Mouse (Mus musculus) lung, postnatal 0 days (tissue): ENCODE data around the gene Rimkla. TPM values are rescaled to one million over a fixed set of nuclear protein-coding genes. Genes with fewer than 3 reads are reported as not detected.

Experiments
- ATAC-seq: fragments of 200-750 bp; cut with Nextera tagmentation; 2 replicates; pipeline ENCODE4 v1.8.0; 2017; ENCODE audit warnings: moderate library complexity
- DNase-seq: peaks from one replicate; pipeline ENCODE4 v3.0.0-alpha.2; 2016; ENCODE audit warnings: low spot score
- H3K27ac ChIP-seq: fragments of 300-500 bp; sonication (generic); 2 replicates; pipeline ENCODE4 v1.5.1; 2014; ENCODE audit warnings: antibody characterized with exemption, mild to moderate bottlenecking, low read length, mixed read lengths
- H3K27me3 ChIP-seq: fragments of 300-500 bp; sonication (generic); replicated peaks from 2 replicates; pipeline ENCODE4 v1.6.1; 2014; ENCODE audit warnings: low read length, mixed read lengths; ENCODE audit not compliant: insufficient read depth
- H3K36me3 ChIP-seq: fragments of 300-500 bp; sonication (generic); 2 replicates; pipeline ENCODE4 v1.6.1; 2014; ENCODE audit warnings: low read length, mixed read lengths; ENCODE audit not compliant: insufficient read depth
- H3K4me1 ChIP-seq: fragments of 300-500 bp; sonication (generic); 2 replicates; pipeline ENCODE4 v1.6.1; 2014; ENCODE audit warnings: antibody characterized with exemption, low read depth, low read length, mixed read lengths; ENCODE audit not compliant: insufficient read depth
- H3K4me2 ChIP-seq: fragments of 300-500 bp; sonication (generic); replicated peaks from 2 replicates; pipeline ENCODE4 v1.6.1; 2014; ENCODE audit warnings: low read depth, mild to moderate bottlenecking, low read length, moderate library complexity, mixed read lengths
- H3K4me3 ChIP-seq: fragments of 300-500 bp; sonication (generic); 2 replicates; pipeline ENCODE4 v1.5.1; 2014; ENCODE audit warnings: low read depth, low read length
- H3K9ac ChIP-seq: fragments of 300-500 bp; sonication (generic); replicated peaks from 2 replicates; pipeline ENCODE4 v1.6.1; 2014; ENCODE audit warnings: low read depth, mild to moderate bottlenecking
- H3K9me3 ChIP-seq: fragments of 300-500 bp; sonication (generic); 2 replicates; pipeline ENCODE4 v1.6.1; 2016; ENCODE audit warnings: low read length, mixed read lengths
- CTCF ChIP-seq: IDR thresholded peaks from 2 replicates; pipeline ENCODE4 v1.5.1; 2016; ENCODE audit warnings: antibody characterized with exemption, mild to moderate bottlenecking
- EP300 ChIP-seq: IDR thresholded peaks from 2 replicates; pipeline ENCODE4 v1.6.1; 2016; ENCODE audit warnings: antibody characterized with exemption, mild to moderate bottlenecking, control low read depth
- WGBS: fragments of 180-500 bp; shearing (Covaris S2); extraction: QIAGEN DNeasy Blood & Tissue Kit; methylation state at CpG from one replicate; pipeline ENCODE4 v1.1.7; 2014; 5-methylcytosine and 5-hydroxymethylcytosine counted together
- polyA plus RNA-seq: library from polyadenylated mRNA; unstranded; fragments of >200 nt; fragmentation: Nextera tagmentation; extraction: Ambion mirVana; gene quantifications from 2 replicates; pipeline ENCODE4 v1.2.1, GENCODE M21; 2015

Gene Rimkla
- polyA plus RNA-seq, 1 experiment from 2014 or later: 0.30 TPM

DNA sequence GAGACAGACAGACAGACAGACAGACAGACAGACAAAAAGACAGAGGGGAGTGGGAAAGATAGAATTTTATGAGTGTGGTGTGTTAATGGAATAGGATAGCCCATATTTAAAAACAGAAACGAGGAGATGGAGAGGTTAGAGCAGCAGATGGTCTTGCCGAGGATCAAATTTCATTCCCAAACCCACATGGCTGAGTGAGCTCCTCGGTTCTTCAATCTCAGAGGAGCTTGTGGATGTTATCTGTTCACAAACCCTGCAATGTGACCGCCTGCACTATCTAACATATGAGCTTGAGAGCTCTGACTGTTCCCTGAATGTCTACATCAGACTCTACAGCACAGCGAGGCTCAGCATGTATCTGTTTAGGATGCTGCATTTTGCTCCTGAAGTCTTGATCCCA lies 19.3 kb downstream of the Rimkla start:
- ATAC-seq: no peak
- no peak overlapping the region for H3K4me3 ChIP-seq
- H3K27me3 ChIP-seq: no peaks in the 10 kb centered on the region
- H3K4me1 ChIP-seq: no peaks in the 10 kb centered on the region
- H3K27ac ChIP-seq: no peak overlapping the region
- 29% methylated on average over 5 of the region's 5 CpGs for WGBS
- no peak overlapping the region for H3K9ac ChIP-seq
- H3K9me3 ChIP-seq: no peaks in the 10 kb centered on the region
- no peak overlapping the region for H3K4me2 ChIP-seq
- DNase-seq: no peak
- TF ChIP-seq CTCF: no peak
- TF ChIP-seq EP300: no peak
- H3K36me3 ChIP-seq: no peaks in the 10 kb centered on the region

DNA sequence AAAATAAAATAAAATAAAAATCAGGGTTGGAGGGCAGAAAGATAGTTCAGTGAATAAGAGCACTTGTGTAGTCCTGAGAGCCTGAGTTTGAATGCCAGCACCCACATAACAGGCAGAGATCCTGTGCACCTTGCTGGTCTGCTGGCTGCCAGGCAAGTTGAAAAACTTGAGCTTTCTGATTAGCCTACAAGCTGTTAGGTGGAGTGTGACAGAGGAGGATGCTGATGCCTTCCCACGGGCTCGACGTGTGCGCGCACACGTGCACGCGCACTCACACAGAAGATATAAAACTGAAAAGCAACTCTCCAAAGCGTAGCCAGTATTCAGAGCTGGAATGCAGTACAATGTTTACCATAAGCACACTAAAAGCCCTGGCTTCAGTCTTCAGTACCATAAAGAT lies 19.9 kb downstream of the Rimkla start:
- H3K27ac ChIP-seq: no peak overlapping the region
- H3K9ac ChIP-seq: no peak overlapping the region
- H3K4me1 ChIP-seq: 0 out of 2 replicates have a peak, but pooled peaks cover under 1% of the 10 kb centered on the region
- 53% methylated on average over 9 of the region's 9 CpGs for WGBS
- DNase-seq (no peak), ATAC-seq (no peak)
- no peaks in the 10 kb centered on the region for H3K36me3 ChIP-seq
- no peak overlapping the region for H3K4me2 ChIP-seq
- H3K27me3 ChIP-seq: no peaks in the 10 kb centered on the region
- H3K9me3 ChIP-seq: no peaks in the 10 kb centered on the region
- no peak overlapping the region for H3K4me3 ChIP-seq
- TF ChIP-seq CTCF: no peak
- no peak for TF ChIP-seq EP300

- Histone ChIP-seq H3K4me2 (no peak overlapping the region), H3K9ac (no peak overlapping the region), H3K9me3 (no peaks in the 10 kb centered on the region), H3K27me3 (no peaks in the 10 kb centered on the region), H3K4me1 (peaks cover 12% of the 10 kb centered on the region; the same call in 1 of the 2 replicates), H3K27ac (no peak overlapping the region), H3K36me3 (no peaks in the 10 kb centered on the region), H3K4me3 (no peak overlapping the region)
- TF ChIP-seq CTCF: no peak
- TF ChIP-seq EP300: peak; percentile 39; the same call in 1 of the 2 replicates
- 61% methylated on average over 16 of the region's 16 CpGs for WGBS
- ATAC-seq (peak; percentile 37), DNase-seq (peak; percentile 90)
Observed at GRCm38 (mm10) chr4:119467720-119468380, 24.6 kb downstream of the Rimkla start.

GRCm38 (mm10) chr4:119465841-119466240 lies 26.6 kb downstream of the Rimkla start:
- no peaks in the 10 kb centered on the region for H3K9me3 ChIP-seq

DNA sequence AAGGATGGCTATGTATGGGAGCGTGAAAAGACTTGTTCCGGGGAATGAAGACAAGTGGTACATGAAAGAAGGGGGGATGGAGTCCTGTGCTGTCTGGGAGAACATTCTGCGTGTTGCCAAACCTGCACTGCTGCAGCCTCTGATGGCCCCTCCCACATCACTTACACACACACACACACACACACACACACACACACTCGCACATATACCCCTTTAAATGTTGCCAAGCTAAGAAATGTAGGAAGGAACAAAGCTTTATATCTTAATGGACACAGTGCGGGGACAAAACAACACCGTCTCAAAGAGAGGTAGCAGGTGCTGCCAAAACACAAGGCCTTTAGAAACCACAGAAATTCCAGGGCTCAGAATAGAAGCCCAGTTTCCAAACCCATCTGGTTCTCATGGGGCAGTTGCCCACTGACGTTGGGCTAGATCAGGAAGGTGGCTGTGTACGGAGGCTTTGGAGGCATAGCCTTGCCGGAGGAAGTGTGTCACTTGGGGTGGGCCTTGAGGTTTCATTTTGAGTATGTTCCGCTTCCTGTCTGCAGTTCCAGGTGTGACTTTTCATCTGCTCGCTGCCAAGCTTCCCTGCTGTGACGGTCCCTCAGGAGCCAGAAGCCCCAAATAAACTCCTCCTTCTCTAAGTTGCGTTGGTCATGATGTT lies 28.5 kb downstream of the Rimkla start:
- peak; percentile 33 for DNase-seq
- Histone ChIP-seq H3K9ac (no peak overlapping the region), H3K27ac (no peak overlapping the region), H3K9me3 (no peaks in the 10 kb centered on the region), H3K36me3 (no peaks in the 10 kb centered on the region), H3K27me3 (no peaks in the 10 kb centered on the region), H3K4me1 (peaks cover 17% of the 10 kb centered on the region; the same call in 1 of the 2 replicates), H3K4me3 (no peak overlapping the region), H3K4me2 (no peak overlapping the region)
- no peak for ATAC-seq
- WGBS: 54% methylated on average over 13 of the region's 13 CpGs
- TF ChIP-seq EP300: no peak
- no peak for TF ChIP-seq CTCF

More at GRCm38 (mm10) chr4:119465841-119466240, 26.6 kb downstream of the Rimkla start:
- 88% methylated on average over 5 of the region's 5 CpGs for WGBS
- peaks cover 17% of the 10 kb centered on the region; the same call in 1 of the 2 replicates for H3K4me1 ChIP-seq
- H3K27me3 ChIP-seq: no peaks in the 10 kb centered on the region
- H3K27ac ChIP-seq: no peak overlapping the region
- H3K4me3 ChIP-seq: no peak overlapping the region
- no peak overlapping the region for H3K9ac ChIP-seq
- TF ChIP-seq EP300 (no peak), CTCF (no peak)
- ATAC-seq (no peak), DNase-seq (no peak)
- H3K4me2 ChIP-seq: no peak overlapping the region
- no peaks in the 10 kb centered on the region for H3K36me3 ChIP-seq

- Histone ChIP-seq H3K9me3 (no peaks in the 10 kb centered on the region), H3K9ac (no peak overlapping the region), H3K4me2 (no peak overlapping the region), H3K4me3 (no peak overlapping the region), H3K27ac (peak overlapping the region; percentile 51), H3K27me3 (no peaks in the 10 kb centered on the region), H3K4me1 (peaks cover 17% of the 10 kb centered on the region; the same call in 1 of the 2 replicates), H3K36me3 (no peaks in the 10 kb centered on the region)
- ATAC-seq (peak; percentile 73), DNase-seq (peak; percentile 92)
- TF ChIP-seq CTCF: no peak; the same call in 1 of the 2 replicates
- TF ChIP-seq EP300: no peak; the same call in 1 of the 2 replicates
- 17% methylated on average over 11 of the region's 11 CpGs for WGBS
Observed at GRCm38 (mm10) chr4:119462858-119463755, 29.3 kb downstream of the Rimkla start.
